ENCODE assay signal across 10 mouse cellular contexts in the genomic region with DNA sequence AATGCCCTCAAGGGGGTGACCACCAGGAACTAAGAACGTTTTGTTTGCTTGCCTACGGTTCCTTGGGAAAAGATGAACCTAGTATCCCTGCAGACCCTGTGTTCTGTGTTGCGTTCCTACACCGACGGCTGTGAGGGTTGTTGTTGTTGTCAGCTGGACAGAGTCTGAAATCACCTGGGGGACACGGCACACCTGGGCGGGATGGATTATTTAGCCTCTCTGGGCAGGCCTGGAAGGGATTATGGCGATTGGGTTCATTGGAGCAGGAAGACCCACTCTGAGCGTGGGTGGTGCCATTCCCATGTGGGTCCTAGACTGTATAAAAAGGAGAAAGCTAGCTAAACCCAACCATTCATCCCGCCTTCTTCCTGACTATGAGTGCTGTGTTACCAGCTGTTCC. TPM values are rescaled to one million over a fixed set of nuclear protein-coding genes. Genes with fewer than 3 reads are reported as not detected.
DNase-seq lines count a peak whose midpoint lies in the region; ATAC-seq and TF ChIP-seq lines count a peak whose summit lies in the region.
"Had no signal": no experiment of that assay in that cellular context is flagged by ENCODE, and none has a peak within 500 bp of the region (broad histone marks: within the 10 kb centered on the region; RNA-seq: fewer than 3 reads in every experiment).

No protein-coding gene starts in this region.

- peaks cover 25% of the 10 kb centered on the region for H3K36me3 ChIP-seq in lung, embryonic 16.5 days (ENCODE audit: control insufficient read depth, insufficient read depth, low read length)
- peaks cover 31% of the 10 kb centered on the region for H3K36me3 ChIP-seq in hindbrain, postnatal 0 days (ENCODE audit: insufficient read depth, low read length)
- peaks cover 22% of the 10 kb centered on the region for H3K36me3 ChIP-seq in midbrain, embryonic 15.5 days (replicated peaks)

- peak overlapping the region; percentile 83 for H3K4me3 ChIP-seq in lung, embryonic 16.5 days (ENCODE audit: low read length)
- H3K4me3 ChIP-seq in hindbrain, postnatal 0 days (ENCODE audit: low read length): no peak overlapping the region
- H3K4me3 ChIP-seq in midbrain, embryonic 15.5 days: peak overlapping the region; percentile 57; the same call in 1 of the 2 replicates

- H3K27ac ChIP-seq in lung, embryonic 16.5 days (ENCODE audit: low read length): no peak overlapping the region
- H3K27ac ChIP-seq in hindbrain, postnatal 0 days: no peak overlapping the region
- H3K27ac ChIP-seq in midbrain, embryonic 15.5 days: no peak overlapping the region

- H3K27me3 ChIP-seq in lung, embryonic 16.5 days (ENCODE audit: control insufficient read depth, insufficient read depth, low read depth, low read length): no peaks in the 10 kb centered on the region
- H3K27me3 ChIP-seq in hindbrain, postnatal 0 days (ENCODE audit: insufficient read depth, low read length): no peaks in the 10 kb centered on the region
- H3K27me3 ChIP-seq in midbrain, embryonic 15.5 days (replicated peaks): no peaks in the 10 kb centered on the region

- peak; percentile 94 for DNase-seq in heart, adult 11 months
- DNase-seq in heart, adult 9 months (ENCODE audit: low spot score in 2 of 2): no peak
- DNase-seq in lung, postnatal 25 days (ENCODE audit: low spot score): no peak
- no peak for DNase-seq in hindbrain, postnatal 0 days (ENCODE audit: low spot score)
- DNase-seq in thymus, postnatal 14 days: no peak

- no peaks in the 10 kb centered on the region for H3K9me3 ChIP-seq in lung, embryonic 16.5 days (ENCODE audit: control insufficient read depth, low read length)
- no peaks in the 10 kb centered on the region for H3K9me3 ChIP-seq in hindbrain, postnatal 0 days (ENCODE audit: low read length)
- no peaks in the 10 kb centered on the region for H3K9me3 ChIP-seq in midbrain, embryonic 15.5 days

- peaks cover 17% of the 10 kb centered on the region for H3K4me1 ChIP-seq in lung, embryonic 16.5 days (replicated peaks; ENCODE audit: control insufficient read depth, insufficient read depth, low read length)
- H3K4me1 ChIP-seq in hindbrain, postnatal 0 days (ENCODE audit: insufficient read depth, low read length): peaks cover 15% of the 10 kb centered on the region
- H3K4me1 ChIP-seq in midbrain, embryonic 15.5 days: peaks cover 28% of the 10 kb centered on the region

- H3K4me2 ChIP-seq in lung, embryonic 16.5 days (ENCODE audit: low read depth, low read length): peak overlapping the region; percentile 91
- peak overlapping the region; percentile 97 for H3K4me2 ChIP-seq in hindbrain, postnatal 0 days (ENCODE audit: low read depth, low read length)
- H3K4me2 ChIP-seq in midbrain, embryonic 15.5 days: peak overlapping the region; percentile 73; the same call in 1 of the 2 replicates

- no peak overlapping the region for H3K9ac ChIP-seq in lung, embryonic 16.5 days (ENCODE audit: low read length)
- peak overlapping the region; percentile 64; the same call in 1 of the 2 replicates for H3K9ac ChIP-seq in hindbrain, postnatal 0 days (replicated peaks; ENCODE audit: low read length)
- H3K9ac ChIP-seq in midbrain, embryonic 15.5 days: no peak overlapping the region

- no peak for TF ChIP-seq CTCF in hindbrain, postnatal 0 days (IDR thresholded peaks at IDR 0.05; ENCODE audit: low read depth)

- ATAC-seq in lung, embryonic 16.5 days (ENCODE audit: low read depth): no peak
- no peak for ATAC-seq in hindbrain, postnatal 0 days
- no peak for ATAC-seq in midbrain, embryonic 15.5 days (replicated peaks)
- ATAC-seq in activated CD4-positive, CD25-positive, alpha-beta regulatory T cell, adult 4 months: no peak

- WGBS in lung, embryonic 16.5 days: 67% methylated on average over 10 of the region's 10 CpGs
- WGBS in hindbrain, postnatal 0 days: 88% methylated on average over 10 of the region's 10 CpGs
- WGBS in midbrain, embryonic 15.5 days: 87% methylated on average over 10 of the region's 10 CpGs

RNA-seq across cellular contexts. Expression of a gene that starts 1.7 kb away (rescaled TPM):
- 1.3 and 2.4 TPM in 2 replicates for polyA plus RNA-seq in lung, embryonic 16.5 days (2015; fragmentation: Nextera tagmentation; extraction: Ambion mirVana)
- not detected in 2 replicates for total RNA-seq in hindbrain, postnatal 0 days (2014; rRNA removed)
- polyA plus RNA-seq in hindbrain, postnatal 0 days (2015; fragmentation: Nextera tagmentation; extraction: Ambion mirVana): 0.55 TPM in 1 of 2 replicates, not detected in the other
- polyA plus RNA-seq in midbrain, embryonic 15.5 days (2015; fragmentation: Nextera tagmentation; extraction: Ambion mirVana): 1.4 TPM in 1 of 2 replicates, not detected in the other
- polyA plus RNA-seq in activated CD4-positive, CD25-positive, alpha-beta regulatory T cell, adult 4 months (2017; shearing (Covaris generic)): not detected
- total RNA-seq: gastrocnemius, adult 18-20 months had no signal
- polyA plus RNA-seq: macrophage had no signal

RNA-seq across cellular contexts. Expression of a gene that starts 2.1 kb away (rescaled TPM):
- polyA plus RNA-seq in lung, embryonic 16.5 days (2015; fragmentation: Nextera tagmentation; extraction: Ambion mirVana): 72.9 and 81.6 TPM in 2 replicates
- total RNA-seq in hindbrain, postnatal 0 days (2014; rRNA removed): 97.9 and 118 TPM in 2 replicates
- polyA plus RNA-seq in hindbrain, postnatal 0 days (2015; fragmentation: Nextera tagmentation; extraction: Ambion mirVana): 94.1 and 102 TPM in 2 replicates
- polyA plus RNA-seq in midbrain, embryonic 15.5 days (2015; fragmentation: Nextera tagmentation; extraction: Ambion mirVana): 129 and 135 TPM in 2 replicates
- 10 to 100 TPM; 95.9 to 97.4 TPM for polyA plus RNA-seq in activated CD4-positive, CD25-positive, alpha-beta regulatory T cell, adult 4 months (2017; shearing (Covaris generic))

RNA-seq across cellular contexts. Expression of a gene that starts 13.6 kb away (rescaled TPM):
- 4.7 and 5.2 TPM in 2 replicates for polyA plus RNA-seq in lung, embryonic 16.5 days (2015; fragmentation: Nextera tagmentation; extraction: Ambion mirVana)
- total RNA-seq in hindbrain, postnatal 0 days (2014; rRNA removed): 2.9 TPM in 1 of 2 replicates, not detected in the other
- 0.25 TPM in 1 of 2 replicates, not detected in the other for polyA plus RNA-seq in hindbrain, postnatal 0 days (2015; fragmentation: Nextera tagmentation; extraction: Ambion mirVana)
- 0.23 TPM in 1 of 2 replicates, not detected in the other for polyA plus RNA-seq in midbrain, embryonic 15.5 days (2015; fragmentation: Nextera tagmentation; extraction: Ambion mirVana)
- polyA plus RNA-seq in activated CD4-positive, CD25-positive, alpha-beta regulatory T cell, adult 4 months (2017; shearing (Covaris generic)): not detected
- polyA plus RNA-seq: macrophage had no signal

RNA-seq across cellular contexts. Expression of a gene that starts 16.1 kb away (rescaled TPM):
- 175 and 179 TPM in 2 replicates for polyA plus RNA-seq in lung, embryonic 16.5 days (2015; fragmentation: Nextera tagmentation; extraction: Ambion mirVana)
- total RNA-seq in hindbrain, postnatal 0 days (2014; rRNA removed): 86.5 and 128 TPM in 2 replicates
- 226 and 244 TPM in 2 replicates for polyA plus RNA-seq in hindbrain, postnatal 0 days (2015; fragmentation: Nextera tagmentation; extraction: Ambion mirVana)
- polyA plus RNA-seq in midbrain, embryonic 15.5 days (2015; fragmentation: Nextera tagmentation; extraction: Ambion mirVana): 215 and 217 TPM in 2 replicates
- polyA plus RNA-seq in activated CD4-positive, CD25-positive, alpha-beta regulatory T cell, adult 4 months (2017; shearing (Covaris generic)): 100 to 1,000 TPM; 700 to 830 TPM

RNA-seq across cellular contexts. Expression of a gene that starts 21.8 kb away (rescaled TPM):
- 65.3 and 69.4 TPM in 2 replicates for polyA plus RNA-seq in lung, embryonic 16.5 days (2015; fragmentation: Nextera tagmentation; extraction: Ambion mirVana)
- total RNA-seq in hindbrain, postnatal 0 days (2014; rRNA removed): 30.5 and 32.0 TPM in 2 replicates
- 19.9 and 22.5 TPM in 2 replicates for polyA plus RNA-seq in hindbrain, postnatal 0 days (2015; fragmentation: Nextera tagmentation; extraction: Ambion mirVana)
- polyA plus RNA-seq in midbrain, embryonic 15.5 days (2015; fragmentation: Nextera tagmentation; extraction: Ambion mirVana): 25.4 and 28.0 TPM in 2 replicates
- polyA plus RNA-seq in activated CD4-positive, CD25-positive, alpha-beta regulatory T cell, adult 4 months (2017; shearing (Covaris generic)): 10 to 100 TPM; 23.6 to 33.4 TPM
